Mouse (Mus musculus): ENCODE measurements around the gene Ngf. TPM values are rescaled to one million over a fixed set of nuclear protein-coding genes. Genes with fewer than 3 reads are reported as not detected.

Ngf gene
- total RNA-seq, 2 experiments from 2014 or later = 0.52 to 0.68 TPM

GRCm38 (mm10) chr3:102507666-102508260, 38.0 kb downstream of the Ngf start:
- no peak for DNase-seq (ENCODE audit: low spot score)

DNA sequence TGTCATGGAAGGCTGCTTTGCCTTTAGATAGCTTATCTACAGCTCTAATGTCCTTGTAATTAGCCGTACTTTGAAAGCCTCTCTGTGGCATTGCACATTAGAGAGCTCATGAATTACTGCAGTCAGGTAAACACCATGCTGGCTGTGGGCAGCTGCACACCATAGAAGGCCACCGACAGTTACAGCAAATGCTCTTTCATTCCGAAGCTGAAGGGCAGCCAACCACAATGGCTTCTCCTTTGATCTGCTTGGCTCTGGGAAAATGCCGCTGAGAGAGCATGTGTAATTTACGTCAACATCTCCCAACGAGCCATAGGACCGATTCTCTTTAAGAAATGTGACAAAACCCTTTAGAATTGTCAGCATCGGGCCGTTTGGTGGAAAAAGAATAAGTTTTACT, 38.7 kb downstream of the Ngf start:
- DNase-seq (ENCODE audit: low spot score) = no peak

DNA sequence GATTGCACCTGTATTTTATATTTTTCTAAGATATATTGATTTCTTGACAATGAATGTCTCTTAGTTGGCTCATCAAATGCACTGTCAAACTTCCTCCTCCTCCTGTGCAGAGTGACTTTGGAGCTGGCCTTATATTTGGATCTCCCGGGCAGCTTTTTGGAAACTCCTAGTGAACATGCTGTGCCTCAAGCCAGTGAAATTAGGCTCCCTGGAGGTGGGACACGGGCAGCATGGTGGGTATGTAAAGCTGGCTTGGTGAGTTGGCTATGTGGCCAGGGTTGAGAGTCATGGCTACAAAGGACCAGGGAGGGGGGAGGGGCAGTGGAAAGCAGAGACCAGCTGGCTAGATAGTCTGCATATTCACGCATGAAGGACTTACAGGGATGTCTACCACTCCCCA, 39.9 kb downstream of the Ngf start:
- no peak for DNase-seq (ENCODE audit: low spot score)

DNA sequence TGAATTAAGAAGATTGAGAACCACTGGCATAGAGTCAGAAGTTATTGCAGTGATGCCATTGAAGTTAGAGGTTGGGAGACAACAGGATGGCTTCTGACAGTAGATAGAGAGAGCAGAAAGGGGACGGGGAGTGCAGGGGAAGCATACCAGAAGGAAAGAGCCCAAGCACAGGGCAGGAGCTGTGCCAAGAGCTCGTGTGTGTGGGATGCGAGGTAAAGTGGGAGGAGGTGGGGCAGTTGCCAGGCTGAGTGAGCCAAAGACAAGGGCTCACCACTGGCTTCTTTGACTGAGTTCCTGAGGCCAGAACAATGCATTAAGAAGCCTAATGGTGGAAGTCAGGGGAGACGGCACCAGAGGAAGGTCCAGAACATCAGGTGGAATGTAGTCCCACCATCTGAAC, 47.2 kb downstream of the Ngf start:
- DNase-seq (ENCODE audit: low spot score) = no peak

DNA sequence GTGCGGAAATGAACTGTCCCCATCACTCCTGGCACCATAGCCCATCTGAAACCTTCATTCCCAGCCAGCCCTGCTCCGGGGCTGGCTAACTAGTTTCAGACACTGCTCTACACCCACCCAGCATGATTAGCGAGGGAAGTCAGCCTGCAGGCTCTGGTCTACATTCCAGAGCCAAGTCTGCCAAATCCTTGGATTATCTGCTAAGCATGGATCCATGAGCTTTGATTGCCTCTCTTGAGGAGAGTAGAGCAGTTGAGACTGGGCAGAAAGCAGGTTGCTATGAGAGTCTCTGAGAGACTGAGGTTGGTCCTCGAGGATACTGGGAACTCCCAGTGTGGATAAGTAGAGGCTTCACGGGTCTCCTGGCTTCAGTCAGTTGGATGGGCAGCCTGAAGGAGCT, 51.3 kb downstream of the Ngf start:
- DNase-seq (ENCODE audit: low spot score) = no peak

- no peak for DNase-seq (ENCODE audit: low spot score)
Observed at GRCm38 (mm10) chr3:102523711-102524110, 54.0 kb downstream of the Ngf start.

DNA sequence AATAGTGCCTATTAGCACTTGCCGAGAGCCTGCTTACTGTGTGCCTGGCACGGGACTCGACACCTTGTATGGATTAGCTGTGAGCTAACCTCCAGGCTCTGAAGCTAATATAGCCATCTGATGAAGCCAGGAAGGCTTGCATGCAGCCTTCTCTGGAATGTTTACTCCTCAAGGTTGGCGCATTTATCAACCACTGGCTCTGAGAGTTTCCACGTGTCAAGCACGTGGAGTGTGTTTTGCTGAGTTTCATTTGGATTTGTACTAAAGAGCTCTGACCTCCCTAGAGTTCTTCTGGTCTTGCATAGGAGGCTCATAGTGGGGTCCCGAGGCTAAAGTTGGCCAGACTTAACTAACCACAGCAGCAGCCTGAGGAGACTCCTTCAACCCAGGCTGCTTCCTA, 55.2 kb downstream of the Ngf start:
- DNase-seq (ENCODE audit: low spot score) = no peak

DNA sequence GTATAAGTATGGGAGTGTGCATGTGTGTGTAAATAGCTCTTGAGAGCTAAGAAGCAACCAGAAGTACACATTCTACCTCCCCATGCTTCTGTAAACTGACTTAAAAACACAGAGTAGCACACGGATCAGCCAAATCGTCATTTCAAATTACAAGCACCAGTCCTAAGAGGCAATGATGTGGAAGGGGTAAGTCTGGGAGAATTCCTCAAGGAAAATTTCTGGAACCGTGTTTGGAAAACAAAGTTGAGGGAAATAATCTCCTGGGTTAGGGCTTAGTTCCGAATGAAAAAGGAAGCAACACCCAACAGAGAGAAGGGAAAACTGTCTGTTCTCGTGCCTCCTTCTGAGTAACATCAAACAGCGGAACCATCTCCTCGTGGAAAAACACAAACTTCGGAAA, 56.1 kb downstream of the Ngf start:
- peak; percentile 47 for DNase-seq (ENCODE audit: low spot score)

- DNase-seq (ENCODE audit: low spot score) = peak; percentile 81
Observed at GRCm38 (mm10) chr3:102526481-102526880, 56.8 kb downstream of the Ngf start.

DNA sequence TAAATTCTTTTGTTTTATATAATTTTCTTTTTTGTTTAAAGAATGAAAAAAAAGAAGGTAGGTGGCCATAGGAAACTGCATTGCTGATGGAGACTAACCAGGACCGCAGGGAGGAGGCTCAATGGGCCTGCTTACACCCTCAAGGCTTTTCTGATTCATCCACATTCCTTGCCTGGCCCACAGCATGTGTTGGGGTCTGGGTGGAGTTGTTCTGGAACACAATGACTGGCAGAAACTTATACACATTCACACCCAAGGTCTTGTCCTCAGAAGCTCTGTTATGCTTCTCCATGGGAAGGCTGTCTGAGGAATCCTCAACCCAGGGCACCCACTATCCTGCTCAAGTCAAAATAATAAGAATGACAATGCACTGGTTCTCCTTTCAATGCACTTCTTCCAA, 65.0 kb downstream of the Ngf start:
- DNase-seq (ENCODE audit: low spot score) = no peak

DNA sequence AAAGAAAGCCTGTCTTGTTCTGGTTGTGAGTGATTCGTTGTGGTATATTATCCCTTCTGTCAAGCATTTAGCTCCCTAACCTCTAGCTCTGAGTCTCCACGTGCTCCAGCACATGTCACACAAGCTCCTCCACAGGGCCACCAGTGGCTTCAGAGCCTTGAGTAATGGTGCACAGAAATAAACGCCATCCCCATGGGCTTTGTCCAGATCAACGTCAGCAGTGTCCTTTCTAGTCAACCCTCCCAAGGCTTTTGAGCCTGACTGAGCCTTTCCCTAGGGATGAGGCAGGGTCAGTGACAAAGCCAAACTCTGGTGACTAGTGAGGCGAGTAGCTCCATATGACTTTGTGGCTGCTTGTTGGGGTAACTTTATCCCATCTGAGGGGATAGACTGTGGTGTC, 73.9 kb downstream of the Ngf start:
- DNase-seq (ENCODE audit: low spot score) = no peak

DNA sequence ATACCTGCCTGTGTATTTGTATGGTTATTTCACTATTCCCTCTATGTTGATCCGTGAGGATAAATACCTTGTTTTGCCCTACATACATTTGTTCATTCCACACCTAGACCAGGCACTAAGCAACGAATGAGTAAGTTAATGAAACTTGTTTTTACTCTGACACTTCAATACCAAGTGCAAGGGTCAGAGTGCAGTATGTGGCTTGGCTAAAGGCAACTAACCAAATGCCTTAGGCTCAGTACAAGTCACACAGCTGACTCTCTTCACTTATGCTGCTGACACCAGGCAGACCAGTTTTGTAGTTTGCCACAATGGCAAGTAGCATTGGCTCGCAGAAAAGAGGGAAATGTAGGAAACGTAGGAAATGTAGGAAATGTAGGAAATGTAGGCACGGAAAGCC, 77.8 kb downstream of the Ngf start:
- DNase-seq (ENCODE audit: low spot score) = no peak

DNA sequence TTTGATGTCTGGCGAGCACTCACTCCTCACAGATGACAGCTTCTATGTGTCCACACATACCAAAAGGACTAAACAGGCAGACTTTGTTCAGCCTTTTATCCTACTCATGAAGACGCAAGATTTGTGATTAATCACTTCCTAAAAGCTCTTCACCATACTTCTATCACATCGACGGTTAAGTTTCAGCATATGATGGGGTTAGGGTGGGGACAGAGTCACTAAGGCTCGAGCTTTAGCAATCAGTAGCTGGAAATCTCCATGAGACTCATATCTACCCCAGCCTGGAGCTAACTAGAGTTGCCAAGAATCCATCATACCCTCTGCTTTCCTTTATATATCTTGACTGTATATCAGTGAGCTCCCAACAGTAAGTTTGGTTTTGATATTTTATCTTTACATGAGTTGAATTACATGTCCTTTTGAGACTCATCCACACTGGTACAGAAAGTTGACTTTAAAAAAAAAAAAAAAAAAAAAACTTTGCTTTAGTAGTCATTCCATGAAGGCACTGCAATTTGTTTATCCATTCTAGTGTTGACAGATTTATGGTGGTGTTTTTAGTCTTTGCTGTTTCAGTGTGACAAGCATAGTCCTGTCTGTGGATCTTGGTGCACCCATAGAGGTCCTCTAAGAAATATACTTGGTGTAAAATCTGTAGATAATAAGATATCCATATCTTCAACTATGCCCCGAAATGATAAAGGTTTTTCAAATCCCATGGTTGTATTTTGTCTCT, 84.4 kb downstream of the Ngf start:
- DNase-seq (ENCODE audit: low spot score) = no peak

DNA sequence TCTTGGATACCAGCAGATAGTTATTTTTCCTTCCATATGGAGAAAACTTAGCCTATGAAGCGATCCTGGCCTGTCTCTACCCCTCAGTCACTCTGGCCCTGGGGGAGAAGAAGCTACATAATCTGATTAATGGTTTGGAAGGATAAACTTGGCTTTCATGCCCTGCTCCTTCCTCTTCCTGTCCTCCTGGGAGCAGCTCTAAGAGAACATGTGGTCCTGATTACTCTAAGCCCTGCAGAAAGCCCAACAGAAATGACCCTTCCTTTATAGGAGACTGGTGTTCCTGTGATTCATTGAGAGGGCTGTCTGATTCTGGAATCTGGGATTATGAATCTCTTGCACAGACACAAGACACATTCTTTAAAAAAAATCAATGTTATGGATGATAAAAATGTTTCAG, 86.4 kb downstream of the Ngf start:
- DNase-seq (ENCODE audit: low spot score) = peak; percentile 45

- no peak for DNase-seq (ENCODE audit: low spot score)
Observed at GRCm38 (mm10) chr3:102556645-102557044, 86.9 kb downstream of the Ngf start.

Measured in gastrocnemius, adult 18-20 months (tissue).